Mouse (Mus musculus) E14TG2a.4 (cell line): Measurements from ENCODE around the gene Olfr322.

Experiments
- H3K27me3 ChIP-seq: 2 replicates; pipeline ENCODE4 v1.6.1; 2014; ENCODE audit warnings: low read length, control low read depth; ENCODE audit not compliant: insufficient read depth
- H3K36me3 ChIP-seq: 2 replicates; pipeline ENCODE4 v1.6.1; 2014; ENCODE audit warnings: low read length, control low read depth; ENCODE audit not compliant: insufficient read depth
- H3K4me1 ChIP-seq: replicated peaks from 2 replicates; pipeline ENCODE4 v1.6.1; 2014; ENCODE audit warnings: low read depth, low read length, control low read depth
- H3K4me3 ChIP-seq: replicated peaks from 2 replicates; pipeline ENCODE4 v1.5.1; 2014; ENCODE audit warnings: mild to moderate bottlenecking, low read length
- H3K9me3 ChIP-seq: 2 replicates; pipeline ENCODE4 v1.6.1; 2014; ENCODE audit warnings: low read length, control low read depth
- CTCF ChIP-seq: conservative IDR thresholded peaks from 2 replicates; pipeline ENCODE4 v1.5.1; 2014; ENCODE audit warnings: low read length
- NANOG ChIP-seq: IDR thresholded peaks from 2 replicates; pipeline ENCODE4 v1.6.1; 2014; ENCODE audit warnings: borderline replicate concordance, low read length, mixed read lengths
- POU5F1 ChIP-seq: IDR thresholded peaks from 2 replicates; pipeline ENCODE4 v1.6.1; 2014; ENCODE audit warnings: low read length, borderline replicate concordance

Olfr322 gene

DNA sequence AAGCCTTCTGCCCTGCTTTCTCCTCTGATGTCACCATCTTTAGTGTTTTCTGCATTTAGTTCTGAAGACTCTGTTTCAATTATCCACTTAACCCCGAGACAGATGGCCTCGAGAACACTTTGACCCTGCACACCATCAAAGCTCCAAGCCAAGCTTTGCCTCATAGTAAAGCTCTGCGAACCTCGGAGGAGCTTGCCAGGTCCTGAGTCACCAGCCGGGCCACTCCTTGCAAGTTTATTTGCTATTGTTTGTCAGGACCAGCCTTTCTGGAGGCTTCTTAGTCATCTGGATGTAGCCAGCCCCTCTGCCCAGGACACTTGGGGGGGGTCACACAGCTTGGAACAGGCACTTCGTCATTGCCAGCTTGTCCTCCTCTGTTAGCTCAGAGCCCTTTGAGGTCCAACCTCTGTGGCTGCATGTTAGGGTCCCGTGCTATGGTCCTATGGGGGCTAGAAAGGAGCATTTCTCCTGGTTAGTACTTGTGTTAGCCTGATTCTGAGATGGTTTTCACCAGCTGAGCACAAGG is 20.3 kb upstream of the Olfr322 start:
- Histone ChIP-seq H3K9me3 (no peaks in the 10 kb centered on the region), H3K36me3 (no peaks in the 10 kb centered on the region), H3K27me3 (peaks cover 44% of the 10 kb centered on the region), H3K4me3 (no peak overlapping the region), H3K4me1 (no peaks in the 10 kb centered on the region; the same call in 1 of the 2 replicates)
- no peak for TF ChIP-seq NANOG
- no peak for TF ChIP-seq CTCF
- no peak for TF ChIP-seq POU5F1

DNA sequence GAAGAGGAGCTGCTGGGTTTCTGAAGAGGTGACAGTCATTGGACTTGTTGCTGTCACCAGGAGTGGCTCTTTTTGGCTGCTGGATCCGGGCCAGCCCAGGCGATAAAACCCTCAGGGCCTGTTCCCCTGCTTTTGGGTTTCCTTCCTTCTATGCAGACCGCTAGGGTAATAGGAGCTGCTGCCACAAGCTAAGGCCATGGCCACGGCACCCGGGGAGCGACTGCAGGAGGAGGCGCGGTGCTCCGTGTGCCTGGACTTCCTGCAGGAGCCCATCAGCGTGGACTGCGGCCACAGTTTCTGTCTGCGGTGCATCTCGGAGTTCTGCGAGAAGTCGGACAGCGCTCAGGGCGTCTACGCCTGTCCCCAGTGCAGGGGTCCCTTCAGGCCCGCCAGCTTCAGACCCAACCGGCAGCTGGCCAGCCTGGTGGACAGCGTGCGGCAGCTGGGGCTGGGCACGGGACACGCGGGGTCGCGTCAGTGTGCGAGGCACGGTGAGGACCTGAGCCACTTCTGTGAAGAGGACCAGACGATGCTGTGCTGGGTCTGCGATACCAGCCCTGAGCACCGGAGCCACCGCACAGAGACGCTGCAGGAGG is 18.2 kb upstream of the Olfr322 start, which contains the start of gene Trim58:
TSS of gene Trim58 (plus strand) at position 194 of the 596 bp plus-strand sequence.
- Histone ChIP-seq H3K9me3 (no peaks in the 10 kb centered on the region), H3K36me3 (no peaks in the 10 kb centered on the region), H3K4me1 (no peaks in the 10 kb centered on the region; the same call in 1 of the 2 replicates), H3K4me3 (peak within 1 kb of the TSS; percentile 75), H3K27me3 (peaks cover 44% of the 10 kb centered on the region)
- TF ChIP-seq CTCF (no peak), POU5F1 (no peak), NANOG (no peak)

DNA sequence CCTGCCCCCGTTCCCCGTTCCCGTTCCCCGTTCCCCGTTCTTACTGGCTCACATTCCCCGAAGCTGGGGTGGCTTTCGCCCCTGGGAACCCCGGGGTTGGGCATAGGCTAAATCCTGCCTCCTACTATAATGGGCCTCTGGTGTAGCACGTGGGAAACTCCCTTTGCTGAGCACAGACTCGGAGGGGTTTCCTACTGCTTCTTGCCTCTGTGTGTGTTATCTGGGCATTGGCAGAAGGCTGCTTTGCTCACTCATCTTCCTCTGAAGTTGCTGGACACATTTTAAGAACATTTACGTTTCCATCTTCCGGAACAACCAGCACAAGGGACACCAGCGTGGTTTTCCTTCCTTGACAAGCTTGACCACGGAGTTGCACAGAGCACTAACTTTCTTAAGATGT is 17.5 kb upstream of the Olfr322 start:
- H3K27me3 ChIP-seq = peaks cover 44% of the 10 kb centered on the region
- TF ChIP-seq NANOG (no peak), POU5F1 (no peak), CTCF (no peak)
- H3K9me3 ChIP-seq = no peaks in the 10 kb centered on the region
- no peaks in the 10 kb centered on the region; the same call in 1 of the 2 replicates for H3K4me1 ChIP-seq
- no peak overlapping the region for H3K4me3 ChIP-seq
- no peaks in the 10 kb centered on the region for H3K36me3 ChIP-seq

DNA sequence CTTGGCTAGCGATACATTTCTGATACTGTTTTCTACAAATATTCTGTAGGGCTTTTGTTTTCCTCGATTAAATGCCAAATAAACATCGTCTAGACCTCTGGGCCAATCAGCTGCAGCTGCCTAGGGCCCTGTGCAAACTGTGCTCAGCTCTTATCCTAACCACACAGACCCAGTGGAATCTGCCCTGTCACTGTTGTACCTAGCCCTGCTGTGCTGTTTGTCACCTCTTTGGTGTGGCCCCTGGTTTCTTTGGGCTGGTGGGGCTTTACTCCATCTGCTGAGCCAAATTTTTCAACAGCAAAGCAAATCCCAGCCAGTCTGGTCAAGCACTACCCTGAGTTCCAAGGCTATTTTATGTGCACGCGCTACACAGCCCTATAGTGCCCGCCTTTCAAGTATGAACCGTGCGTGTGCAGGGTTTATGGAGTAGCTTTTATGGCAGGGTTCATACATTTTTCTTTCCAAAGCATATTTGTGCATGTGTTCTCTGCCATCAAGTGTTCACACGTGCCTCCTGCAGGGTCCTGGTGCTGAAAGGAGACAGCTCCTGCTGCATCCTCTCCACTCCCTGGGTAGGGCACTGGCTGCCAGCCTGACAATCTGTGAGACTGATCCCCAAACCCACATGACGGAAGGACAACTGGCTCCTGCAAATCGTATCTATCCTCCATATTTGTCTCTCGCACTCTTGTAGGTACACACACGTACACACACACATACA is 16.8 kb upstream of the Olfr322 start:
- Histone ChIP-seq H3K4me1 (no peaks in the 10 kb centered on the region; the same call in 1 of the 2 replicates), H3K9me3 (no peaks in the 10 kb centered on the region), H3K27me3 (peaks cover 44% of the 10 kb centered on the region), H3K36me3 (no peaks in the 10 kb centered on the region), H3K4me3 (no peak overlapping the region)
- TF ChIP-seq CTCF (no peak), NANOG (no peak), POU5F1 (no peak)

DNA sequence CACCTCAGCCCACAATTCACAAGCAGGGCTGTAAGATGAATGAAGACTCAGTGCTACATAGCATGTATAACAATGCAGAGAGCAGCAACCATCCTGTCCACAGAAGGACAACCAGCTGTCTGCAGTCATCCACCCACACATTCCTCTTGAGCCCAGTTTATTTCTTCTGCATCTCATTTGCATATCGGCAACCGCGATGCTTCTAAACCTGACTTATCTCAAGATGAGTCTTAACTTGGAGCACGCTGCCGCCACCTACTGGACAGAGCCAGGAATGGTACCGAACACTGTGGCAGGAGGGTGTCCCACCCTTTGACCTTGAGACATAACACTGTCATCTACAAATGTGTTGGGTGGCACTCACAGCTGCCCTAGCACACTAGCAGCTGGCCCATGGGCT is 15.2 kb upstream of the Olfr322 start:
- TF ChIP-seq CTCF (peak; percentile 81), POU5F1 (no peak), NANOG (no peak)
- Histone ChIP-seq H3K27me3 (peaks cover 34% of the 10 kb centered on the region), H3K4me3 (no peak overlapping the region), H3K36me3 (no peaks in the 10 kb centered on the region), H3K4me1 (no peaks in the 10 kb centered on the region; the same call in 1 of the 2 replicates), H3K9me3 (no peaks in the 10 kb centered on the region)

DNA sequence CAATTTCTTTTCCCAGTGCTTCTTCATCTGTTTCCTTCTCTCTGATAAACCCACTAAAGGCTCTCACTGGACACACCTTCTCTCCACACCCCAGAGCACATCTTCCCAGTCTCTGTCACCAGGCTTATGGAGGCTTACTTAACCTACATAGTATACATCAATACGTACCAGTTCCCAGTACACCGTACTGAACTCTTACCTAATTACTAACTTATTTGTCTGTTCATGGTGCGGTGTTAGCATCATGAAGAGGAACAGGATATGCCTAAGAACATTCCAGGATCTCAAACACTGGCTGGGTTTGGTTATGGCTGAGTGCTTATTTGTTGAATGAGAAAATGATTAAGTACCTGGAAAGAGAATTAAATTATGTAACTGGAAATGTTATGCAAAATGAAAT is 3.4 kb upstream of the Olfr322 start:
- H3K4me1 ChIP-seq = peaks cover 3% of the 10 kb centered on the region; the same call in 1 of the 2 replicates
- H3K36me3 ChIP-seq = no peaks in the 10 kb centered on the region
- H3K9me3 ChIP-seq = no peaks in the 10 kb centered on the region
- H3K4me3 ChIP-seq = no peak overlapping the region
- TF ChIP-seq CTCF (no peak), POU5F1 (no peak), NANOG (no peak)
- 0 out of 2 replicates have a peak, but pooled peaks cover 2% of the 10 kb centered on the region for H3K27me3 ChIP-seq

DNA sequence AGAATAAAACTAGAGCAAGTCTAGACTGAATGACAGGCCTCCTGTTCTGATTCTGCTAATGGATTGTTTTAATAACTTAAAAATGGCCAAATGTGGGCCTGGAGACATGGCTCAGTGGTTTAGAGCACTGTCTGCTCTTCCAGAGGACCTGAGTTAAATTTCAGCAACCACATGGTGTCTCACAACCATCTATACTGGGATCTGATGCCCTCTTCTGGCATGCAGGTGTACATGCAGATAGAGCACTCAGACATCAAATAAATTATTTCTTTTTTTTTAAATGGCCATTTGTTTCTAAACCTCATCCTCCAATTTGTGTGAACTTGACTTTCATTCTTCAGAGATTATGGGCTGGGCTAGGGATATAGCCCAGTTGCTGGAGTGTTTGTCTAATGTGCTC is 10.7 kb downstream of the Olfr322 start:
- no peaks in the 10 kb centered on the region for H3K27me3 ChIP-seq
- TF ChIP-seq NANOG (no peak), POU5F1 (no peak), CTCF (no peak; the same call in 1 of the 2 replicates)
- H3K4me1 ChIP-seq = no peaks in the 10 kb centered on the region; the same call in 1 of the 2 replicates
- no peaks in the 10 kb centered on the region for H3K9me3 ChIP-seq
- H3K36me3 ChIP-seq = no peaks in the 10 kb centered on the region
- H3K4me3 ChIP-seq = no peak overlapping the region

DNA sequence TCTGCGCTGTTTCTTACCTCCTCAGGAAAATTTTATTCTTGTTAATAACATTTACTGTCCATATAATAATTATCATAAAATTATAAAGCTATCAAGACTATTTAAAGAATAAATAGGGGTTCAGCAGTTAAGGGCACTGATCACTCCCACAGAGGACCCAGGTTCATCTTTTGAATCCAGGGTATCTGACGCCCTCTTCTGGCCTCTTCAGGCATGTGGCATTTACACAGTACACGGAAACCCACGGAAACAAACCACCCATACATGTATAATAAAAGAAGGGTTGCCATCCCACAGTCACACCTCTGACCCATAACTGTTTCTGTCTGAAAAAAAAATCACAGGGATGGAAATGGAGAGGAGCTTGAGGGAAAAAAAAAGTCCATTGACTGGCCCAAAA is 13.2 kb downstream of the Olfr322 start:
- H3K36me3 ChIP-seq = no peaks in the 10 kb centered on the region
- no peak overlapping the region for H3K4me3 ChIP-seq
- no peaks in the 10 kb centered on the region for H3K27me3 ChIP-seq
- TF ChIP-seq NANOG = no peak
- TF ChIP-seq CTCF = peak; percentile 25; the same call in 1 of the 2 replicates
- no peaks in the 10 kb centered on the region; the same call in 1 of the 2 replicates for H3K4me1 ChIP-seq
- no peaks in the 10 kb centered on the region for H3K9me3 ChIP-seq
